Mouse (Mus musculus): Measurements from ENCODE around the gene Armc12.

The Armc12 gene

DNA sequence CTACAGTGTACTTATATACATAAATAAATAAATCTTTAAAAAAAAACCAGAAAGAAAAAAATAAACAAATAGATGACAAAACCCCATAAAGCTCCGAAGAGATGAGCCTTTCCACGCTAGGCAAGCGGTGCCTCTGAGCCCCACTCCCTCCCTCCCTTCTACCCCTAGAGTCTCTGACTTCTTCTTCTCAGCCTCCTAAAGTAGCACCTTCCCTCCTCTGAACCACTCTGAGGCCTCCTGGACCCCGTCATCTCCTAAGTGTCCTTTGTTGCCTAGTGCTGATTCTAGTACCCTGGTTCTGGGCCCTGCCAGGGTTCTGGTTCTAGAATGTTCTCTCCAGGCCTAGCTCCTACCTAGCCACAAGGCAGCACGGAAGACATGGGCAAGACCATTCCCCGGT, at the start of gene Armc12:
TSS of gene Armc12 (plus strand) at position 301 of the 400 bp plus-strand sequence.
- DNase-seq (ENCODE audit: low read depth, low spot score) = no peak

DNA sequence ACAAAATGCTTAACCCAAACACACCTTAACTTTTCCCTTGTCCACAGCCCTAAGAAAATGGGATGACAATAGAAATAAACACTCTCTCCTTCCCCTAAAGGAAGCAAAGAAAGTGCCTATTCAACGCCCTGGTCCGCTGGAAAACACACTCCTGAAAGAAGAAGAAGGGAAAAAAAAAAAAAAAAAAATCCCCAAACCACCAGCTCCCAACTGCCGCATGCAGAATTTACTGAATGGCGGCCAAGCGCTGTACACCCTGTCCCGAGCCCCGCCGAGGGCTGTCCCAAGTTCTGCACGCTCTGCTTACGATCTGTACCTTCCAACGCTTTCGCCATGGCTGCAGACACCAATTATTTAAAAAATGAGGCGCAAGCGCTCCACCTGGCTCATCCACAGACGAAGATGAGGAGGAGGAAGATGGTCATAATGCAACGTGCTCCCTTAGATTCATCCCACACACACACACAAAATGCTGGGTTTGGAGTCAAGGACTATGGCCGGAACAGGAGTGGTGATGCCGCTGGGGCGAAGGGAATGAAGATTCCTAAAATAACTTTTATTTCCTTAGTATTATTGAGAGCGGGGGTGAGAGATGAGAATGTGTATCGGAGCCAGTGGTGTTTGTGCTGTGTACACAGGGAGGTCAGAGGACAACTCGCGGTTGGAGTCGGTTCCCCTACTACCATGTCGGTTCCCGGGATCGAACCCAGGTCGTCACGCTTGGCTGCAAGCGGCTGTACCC, 45.7 kb upstream of the Armc12 start:
- peak; percentile 32 for DNase-seq (ENCODE audit: low read depth, low spot score)

DNA sequence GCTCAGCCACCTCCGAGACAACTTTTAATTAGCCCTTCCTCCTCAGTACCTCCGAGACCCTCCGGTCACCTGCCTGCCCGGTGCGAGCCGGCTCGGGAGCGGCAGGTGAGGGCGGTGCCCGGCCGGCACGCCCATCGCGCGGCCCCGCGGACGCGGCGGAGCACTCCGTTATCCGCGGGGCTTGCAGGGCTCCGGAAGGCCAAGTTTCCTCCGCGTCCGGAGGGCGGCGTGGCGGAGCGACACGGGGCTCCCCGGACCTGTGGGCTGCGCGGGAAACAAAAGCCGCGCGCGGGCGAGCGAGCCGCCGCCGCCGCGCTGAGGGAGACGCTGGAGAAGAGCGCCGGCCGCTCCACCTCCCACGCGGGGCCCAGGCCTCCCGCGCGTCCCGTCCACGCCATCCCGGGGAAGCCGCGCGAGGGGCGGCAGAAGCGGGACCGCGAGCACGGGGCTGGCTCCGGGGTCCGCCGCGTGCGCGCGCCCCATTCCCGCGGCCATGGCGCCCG, 45.1 kb upstream of the Armc12 start:
- no peak for DNase-seq (ENCODE audit: low read depth, low spot score)

DNA sequence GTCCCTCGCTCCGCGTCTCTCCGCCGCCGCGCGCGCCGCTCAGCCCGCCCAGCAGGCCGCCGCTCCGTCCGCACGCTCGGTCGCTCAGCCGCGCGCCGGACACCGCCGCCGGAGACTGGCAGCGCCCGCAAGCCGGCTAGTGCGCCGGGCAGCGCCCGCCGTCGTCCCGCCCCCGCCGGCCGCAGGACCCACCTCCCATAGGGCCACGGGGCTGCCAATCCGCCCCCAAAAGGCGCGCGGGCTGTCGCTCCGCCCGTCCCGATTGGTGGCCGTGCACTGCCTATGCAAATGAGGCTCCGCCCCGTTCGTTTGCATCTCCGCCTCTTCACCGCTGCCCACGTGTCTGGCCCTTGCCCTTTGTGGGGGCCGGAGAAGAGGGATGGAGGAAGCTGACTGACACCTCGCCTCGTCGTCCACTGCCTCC, 44.6 kb upstream of the Armc12 start:
- peak; percentile 96 for DNase-seq (ENCODE audit: low read depth, low spot score)

DNA sequence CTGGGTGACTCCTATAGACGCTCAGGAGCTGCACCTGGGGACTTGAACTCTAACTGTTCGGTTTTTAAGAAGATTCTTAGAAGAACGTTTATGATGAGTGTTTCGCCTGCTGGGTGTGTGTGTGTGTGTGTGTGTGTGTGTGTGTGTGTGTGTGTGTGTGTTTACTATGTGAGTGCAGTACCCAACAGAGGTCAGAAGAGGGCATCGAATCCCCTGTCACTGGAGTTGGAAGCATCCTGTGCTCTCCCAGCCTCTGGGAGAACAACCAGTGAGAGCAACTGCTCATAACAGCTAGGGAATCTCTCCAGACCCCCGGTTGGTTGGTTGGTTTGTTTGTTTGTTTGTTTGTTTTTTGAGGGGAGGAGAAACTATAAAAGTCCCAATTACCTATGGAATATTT, 43.9 kb upstream of the Armc12 start:
- no peak for DNase-seq (ENCODE audit: low read depth, low spot score)

DNA sequence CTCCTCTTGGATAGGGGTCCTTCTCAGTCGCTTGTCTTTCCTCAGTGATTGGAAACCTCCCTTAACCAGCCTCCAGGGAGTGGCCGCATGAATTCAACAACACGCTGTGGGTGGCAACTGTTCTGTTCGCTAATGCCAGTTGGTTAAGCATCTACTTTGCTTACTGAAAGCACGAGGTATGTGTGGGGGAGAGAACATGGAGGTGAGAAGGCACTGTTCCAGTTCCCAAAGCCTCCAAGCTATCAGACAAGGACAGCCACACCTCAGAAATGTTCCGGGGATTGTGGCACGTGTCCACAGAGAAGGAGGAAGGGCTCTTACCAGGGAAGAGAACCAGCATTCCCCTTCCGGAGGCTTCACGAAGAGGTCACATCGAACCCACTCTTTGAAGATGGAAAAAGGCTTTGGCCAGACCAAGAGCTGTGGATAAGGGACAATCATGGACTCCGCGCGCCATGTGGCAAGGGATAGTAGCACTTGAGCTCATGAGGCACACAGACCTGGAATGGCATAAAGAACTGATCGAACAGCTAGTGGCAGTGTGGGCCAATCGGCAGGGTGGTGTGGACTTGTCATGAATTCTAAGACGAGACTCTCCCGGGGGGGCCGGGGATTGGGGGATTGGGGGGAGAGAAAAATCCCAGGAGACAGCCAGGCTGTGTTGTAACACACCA, 42.9 kb upstream of the Armc12 start:
- DNase-seq (ENCODE audit: low read depth, low spot score) = no peak

DNA sequence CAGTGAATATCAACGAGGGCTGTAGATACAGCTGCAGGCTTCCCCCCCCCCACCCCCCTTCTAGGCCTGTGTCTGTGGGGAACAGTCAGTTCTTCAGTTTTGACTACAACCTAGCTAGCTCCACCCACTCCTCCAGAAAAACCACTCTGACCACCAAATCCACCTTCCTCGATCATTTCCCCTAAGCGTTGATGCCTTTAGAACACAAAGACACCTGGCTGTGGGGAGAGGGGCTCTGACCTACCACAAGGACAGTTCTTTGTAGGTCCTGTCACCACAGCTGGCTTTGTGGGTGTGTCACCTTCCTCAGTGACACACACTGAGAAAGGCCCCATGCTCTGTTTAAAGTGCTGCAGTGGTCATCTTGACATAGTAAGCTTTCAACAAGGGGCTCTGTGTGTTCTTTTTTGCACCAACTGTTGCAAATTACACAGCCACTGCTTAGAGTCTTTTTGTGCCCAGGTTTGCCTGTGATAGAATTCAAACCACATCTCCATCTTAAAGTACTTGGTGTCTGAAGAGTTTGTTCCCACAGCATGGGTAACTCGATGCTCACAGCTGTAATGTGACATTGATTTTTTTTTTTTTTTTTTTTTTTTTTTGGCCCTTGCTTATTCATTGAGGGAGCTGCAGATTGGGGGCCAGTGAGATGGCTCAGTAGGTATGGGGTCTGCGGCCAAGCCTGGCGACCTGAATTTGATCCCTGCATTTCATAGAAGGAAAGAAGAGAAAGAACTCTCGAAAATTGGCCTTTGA, 42.2 kb upstream of the Armc12 start:
- no peak for DNase-seq (ENCODE audit: low read depth, low spot score)

DNA sequence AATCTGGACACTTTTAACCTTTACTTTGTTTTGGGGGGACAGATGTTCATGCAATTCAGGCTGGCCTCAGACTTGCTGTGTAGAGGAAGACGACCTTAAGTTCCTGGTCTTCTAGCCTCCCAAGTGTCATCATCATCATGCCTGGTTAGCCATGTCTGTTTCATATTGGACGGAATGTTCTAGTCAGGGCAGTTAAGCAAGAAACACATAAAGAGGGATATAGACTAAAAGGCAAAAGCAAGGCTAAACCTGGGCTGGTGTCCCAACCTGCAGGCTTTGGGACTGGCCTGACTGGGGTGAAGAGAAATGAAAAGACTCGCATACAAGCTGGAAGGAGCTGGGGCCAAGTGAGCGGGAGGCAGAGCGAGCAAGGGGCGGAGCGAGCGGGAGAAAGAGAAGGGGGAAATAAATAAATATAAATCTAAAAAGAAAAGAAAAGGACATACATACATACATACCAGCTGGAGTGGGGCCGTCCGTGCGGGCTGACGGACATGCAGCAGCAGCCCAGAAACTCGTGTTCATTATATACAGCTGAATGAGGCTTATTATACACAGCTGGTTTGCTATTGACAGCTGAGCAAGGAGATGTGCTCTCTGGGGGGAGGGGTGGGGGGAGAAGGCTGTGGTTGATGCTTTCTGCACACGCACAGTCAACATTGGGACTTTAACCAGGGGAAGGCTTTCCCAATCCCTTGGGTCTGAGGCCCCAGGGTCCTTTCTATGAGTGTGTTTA, 39.4 kb upstream of the Armc12 start:
- DNase-seq (ENCODE audit: low read depth, low spot score) = no peak

DNA sequence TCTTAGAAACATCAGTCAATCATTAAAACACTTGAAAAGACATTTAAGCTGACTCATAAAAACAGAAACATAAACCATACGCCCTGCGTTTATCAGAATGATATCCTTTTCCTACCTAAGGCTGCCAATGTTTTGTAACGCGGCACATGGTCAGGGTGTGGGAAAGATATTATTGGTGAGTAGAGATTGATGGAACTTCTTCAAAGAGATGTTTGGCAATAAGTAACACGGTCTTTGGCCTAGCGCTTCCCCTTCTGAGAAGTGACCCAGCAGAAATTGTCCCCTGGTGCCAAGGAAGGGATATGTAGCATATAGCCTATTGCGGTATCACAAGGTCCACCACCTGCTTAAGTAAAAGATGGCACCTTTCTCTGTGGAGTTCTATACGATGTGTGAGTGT, 34.8 kb upstream of the Armc12 start:
- DNase-seq (ENCODE audit: low read depth, low spot score) = no peak

DNA sequence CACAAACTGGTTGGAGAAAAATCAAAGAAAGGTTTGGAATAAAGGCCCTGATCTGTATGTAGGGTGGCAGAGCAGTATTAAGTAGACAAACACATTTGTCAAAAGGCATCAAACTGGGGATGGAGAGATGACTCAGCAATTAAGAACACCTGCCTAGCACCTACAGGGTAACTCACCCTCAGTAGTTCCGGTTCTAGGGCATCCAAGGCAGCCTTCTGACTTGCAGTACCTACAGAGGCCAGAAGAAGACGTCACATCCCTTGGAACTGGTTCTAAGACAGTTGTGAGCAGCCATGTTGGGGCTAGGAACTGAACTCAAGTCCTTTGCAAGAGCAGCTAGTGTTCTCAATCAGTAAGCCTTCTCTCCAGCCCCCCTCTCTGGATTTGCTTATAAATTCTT, 31.4 kb upstream of the Armc12 start:
- DNase-seq (ENCODE audit: low read depth, low spot score) = no peak

DNA sequence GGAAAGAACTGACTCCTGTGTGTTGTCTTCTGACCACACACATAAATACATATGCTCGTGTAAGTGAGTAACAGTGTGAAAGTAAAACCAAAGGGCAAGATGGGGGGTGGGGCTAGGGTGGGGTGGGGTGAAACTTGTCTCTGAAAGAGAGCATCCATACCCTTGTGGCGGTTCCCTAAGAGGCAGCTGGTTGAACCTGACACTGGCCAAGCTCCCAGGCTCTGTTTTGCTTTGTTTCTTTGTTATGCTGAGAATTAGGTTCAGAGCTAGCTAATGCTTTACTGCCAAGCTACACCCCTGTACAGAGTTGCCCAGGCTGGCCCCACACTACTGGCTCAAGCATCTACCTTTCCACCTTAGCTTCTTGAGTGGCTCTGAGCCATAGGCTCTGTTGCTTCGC, 30.1 kb upstream of the Armc12 start:
- DNase-seq (ENCODE audit: low read depth, low spot score) = no peak

DNA sequence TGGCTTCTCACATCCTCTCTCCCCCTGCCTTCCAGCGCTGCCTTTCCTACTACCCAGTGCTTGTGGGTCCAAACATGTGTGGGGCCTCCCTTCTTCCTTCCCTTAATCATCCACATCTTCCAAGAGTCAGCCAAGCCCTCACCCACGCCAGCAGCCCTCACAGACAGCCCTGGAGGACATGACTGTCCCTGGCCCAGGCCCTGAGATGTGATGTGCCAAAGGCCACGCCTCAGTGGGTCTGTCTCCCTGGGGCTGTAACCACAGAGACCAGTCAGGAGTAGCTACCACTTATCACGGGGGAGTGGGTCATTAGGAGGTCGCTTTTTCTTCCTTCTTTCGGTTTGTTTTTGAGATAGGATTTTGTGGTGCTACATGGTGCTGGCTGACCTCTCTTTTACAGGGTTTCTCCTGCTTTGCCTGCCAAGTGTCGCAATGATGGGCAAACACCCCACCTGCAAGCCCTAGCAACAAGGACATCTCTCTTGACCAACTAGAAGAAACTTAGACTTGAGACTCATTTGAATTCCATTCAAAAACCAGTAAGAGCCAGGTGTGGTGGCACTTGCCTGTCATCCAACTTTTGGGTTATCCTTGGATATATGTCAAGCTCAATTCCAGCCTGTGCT, 28.3 kb upstream of the Armc12 start:
- DNase-seq (ENCODE audit: low read depth, low spot score) = peak; percentile 61

DNA sequence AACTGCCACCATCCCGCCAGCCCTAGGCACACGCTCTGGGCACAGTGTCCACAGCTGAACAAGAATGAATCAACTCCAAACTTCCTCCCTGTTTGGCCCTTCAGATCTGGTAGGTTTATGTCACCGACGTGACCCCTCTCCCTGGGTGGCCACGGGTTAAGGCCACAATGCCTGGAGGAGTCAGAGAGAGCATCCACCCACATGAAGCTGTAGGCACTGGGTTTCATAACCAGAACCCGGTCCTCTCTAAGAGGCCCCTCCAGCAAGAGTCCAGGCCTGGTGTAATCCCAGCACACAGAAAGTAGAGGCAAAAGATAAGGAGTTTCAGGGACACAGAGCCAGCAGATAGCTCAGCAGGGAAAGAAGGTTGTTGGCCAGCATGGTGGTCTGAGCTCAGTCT, 26.4 kb upstream of the Armc12 start:
- no peak for DNase-seq (ENCODE audit: low read depth, low spot score)

DNA sequence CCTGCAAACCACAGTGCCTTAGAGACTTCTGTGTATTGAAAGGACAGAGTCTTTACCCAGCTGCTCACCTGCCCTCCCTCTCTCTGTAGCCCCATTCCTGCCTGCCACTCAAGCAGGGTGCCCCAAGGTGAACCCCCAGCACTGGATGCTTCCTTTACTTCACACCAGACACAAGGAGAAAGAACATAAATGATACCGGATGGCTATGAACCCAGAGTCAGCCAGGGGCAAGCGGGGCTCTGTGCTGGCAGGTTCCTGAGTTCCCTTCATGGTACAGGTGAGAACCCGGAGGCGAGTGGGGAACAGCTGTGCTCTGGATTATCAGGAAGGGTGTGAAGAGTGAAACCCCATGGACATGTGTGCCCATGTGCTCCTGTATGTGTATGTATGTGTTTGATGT, 25.0 kb upstream of the Armc12 start:
- DNase-seq (ENCODE audit: low read depth, low spot score) = no peak

DNA sequence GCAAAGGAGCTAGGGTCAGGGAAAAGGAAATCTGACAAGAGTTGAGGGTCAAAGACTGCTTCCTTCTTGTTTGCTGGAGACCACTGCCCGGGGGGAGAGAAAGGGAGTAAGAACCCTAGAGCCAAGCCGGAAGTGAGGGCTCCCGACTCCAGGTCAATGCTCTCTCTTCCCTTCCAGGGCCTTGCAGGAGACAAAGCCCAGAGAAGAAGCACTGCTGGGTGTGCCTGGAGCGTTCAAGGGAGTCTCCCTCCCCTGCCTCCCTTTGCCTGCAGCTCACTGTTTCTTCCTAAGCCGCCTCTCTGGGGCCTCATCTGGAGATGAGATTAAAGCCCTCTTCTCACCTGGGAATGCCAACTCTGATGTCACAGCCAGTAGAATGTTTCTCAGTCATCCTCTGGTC, 23.7 kb upstream of the Armc12 start:
- DNase-seq (ENCODE audit: low read depth, low spot score) = no peak

DNA sequence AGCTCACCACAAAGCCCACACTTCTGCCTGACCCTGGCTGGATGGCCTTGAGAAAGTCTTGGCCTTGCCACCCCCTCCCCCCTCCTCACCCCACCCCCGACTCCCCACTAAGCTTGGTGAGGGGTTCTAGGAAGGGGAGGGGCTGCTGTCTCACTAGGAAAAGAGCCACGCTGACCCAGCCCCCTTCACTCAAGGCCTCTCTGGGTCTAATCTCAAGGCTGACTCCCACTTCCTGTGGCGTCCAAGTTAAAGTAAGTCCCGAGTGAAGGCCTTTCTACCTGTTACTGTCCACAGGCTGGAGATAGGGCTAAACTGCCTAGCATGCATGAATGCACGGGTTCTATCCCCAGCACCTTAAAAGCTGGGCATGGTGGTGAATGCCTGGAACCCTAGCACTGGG, 23.1 kb upstream of the Armc12 start:
- no peak for DNase-seq (ENCODE audit: low read depth, low spot score)

DNA sequence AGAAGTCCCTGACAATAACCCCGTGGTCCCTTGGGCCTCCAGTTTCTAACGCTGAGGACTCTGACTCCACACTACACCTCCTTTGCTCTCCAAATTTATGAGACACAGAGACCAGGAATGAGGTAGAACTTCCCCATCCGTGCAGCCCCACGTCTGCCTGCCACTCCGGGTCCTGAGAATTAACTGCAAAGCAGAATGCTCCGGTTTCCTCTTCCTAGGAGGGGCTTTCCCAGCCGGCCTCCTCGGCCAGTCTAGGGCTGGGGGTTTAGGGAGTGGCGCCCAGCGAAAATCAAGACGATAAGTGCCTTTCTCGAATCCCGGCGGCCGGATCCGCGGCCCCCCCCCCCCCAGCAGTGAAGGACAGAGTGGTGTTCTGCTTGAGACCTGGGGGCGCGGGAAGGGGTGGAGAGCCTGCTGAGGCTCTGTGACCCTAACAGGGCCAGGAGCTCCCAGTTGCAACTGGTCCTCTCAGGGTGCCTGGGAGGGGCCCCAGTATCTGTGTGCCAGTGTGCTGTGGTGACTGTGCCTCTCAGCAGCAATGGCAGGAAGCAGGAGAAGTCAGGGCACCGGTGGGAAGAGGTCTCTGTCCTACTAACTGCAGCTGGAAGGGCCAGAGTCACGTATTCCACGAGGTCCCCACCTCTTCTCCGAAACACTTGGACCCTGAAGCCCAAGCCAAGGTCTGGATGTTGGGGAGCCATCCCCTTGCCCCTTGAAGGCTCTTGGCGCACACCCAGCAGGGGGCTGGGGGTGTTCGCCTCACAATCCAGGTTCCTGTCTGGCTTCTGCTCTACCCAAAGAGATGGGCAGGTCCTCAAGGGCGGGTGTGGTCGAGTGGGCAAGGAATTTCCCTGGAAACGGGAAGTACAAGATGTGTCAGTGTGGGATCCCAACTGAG, 19.9 kb upstream of the Armc12 start:
- DNase-seq (ENCODE audit: low read depth, low spot score) = no peak

DNA sequence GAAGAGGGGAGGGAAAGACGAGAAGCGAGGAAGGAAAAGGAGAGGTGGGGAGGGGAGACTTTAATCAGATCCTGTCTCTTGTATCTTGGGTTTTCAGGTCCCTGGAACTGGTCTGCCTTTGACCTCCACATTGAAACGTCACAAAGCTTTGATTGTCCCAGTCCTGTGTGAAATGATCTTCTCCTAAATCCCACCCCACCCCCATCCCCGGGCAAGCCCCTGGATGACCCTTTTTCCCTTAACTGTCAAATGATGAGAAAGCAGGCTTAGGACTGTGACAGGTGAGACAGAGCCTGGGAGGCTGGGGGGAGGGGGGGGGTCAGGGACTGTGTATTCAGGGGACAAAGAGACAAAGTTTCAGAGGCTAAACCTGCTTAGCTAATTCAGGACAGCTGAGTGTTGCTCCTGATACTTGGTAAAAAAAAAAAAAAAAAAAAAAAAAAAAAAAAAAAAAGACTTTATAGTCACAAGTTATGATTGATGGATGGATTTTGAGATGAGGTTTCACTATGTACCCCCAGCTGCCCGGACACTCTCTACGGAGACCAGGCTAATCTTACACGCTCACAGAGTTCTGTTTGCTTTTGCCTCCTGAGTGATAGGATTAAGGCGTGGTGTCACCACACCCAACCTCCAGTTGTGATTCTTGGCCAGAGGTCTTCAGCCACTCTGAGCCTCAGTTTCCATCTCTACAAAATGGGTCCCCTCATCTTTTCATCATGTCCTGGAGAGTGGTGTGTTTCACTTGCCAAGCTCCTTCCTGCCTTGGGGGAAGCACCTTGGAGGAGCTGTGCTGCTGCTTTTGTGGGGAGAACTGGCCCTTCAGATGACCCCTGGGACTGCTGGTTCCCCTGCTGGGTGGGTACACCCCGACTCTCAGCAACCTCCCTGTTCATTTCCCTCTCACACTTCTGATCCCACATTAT, 18.7 kb upstream of the Armc12 start:
- no peak for DNase-seq (ENCODE audit: low read depth, low spot score)

DNA sequence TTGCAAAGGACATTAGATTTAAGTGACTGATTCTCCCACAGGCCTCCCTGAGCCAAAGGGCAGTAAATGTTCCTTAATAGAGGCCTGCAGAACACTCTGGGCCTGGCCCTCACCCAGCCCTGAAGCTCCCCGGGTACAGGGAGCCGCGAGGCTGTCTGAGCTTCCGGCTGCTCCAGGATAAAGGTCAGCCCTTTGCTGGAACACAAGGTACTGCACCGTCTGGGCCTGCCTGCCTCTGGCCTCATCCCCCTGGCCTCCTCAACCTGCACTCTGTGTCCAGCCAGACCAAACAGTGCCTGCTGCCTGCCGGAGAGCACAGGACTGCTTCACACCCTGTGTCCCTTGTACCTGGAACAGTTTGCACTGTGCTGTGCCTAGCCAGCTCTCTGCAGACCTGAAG, 17.9 kb upstream of the Armc12 start:
- DNase-seq (ENCODE audit: low read depth, low spot score) = peak; percentile 93

Measured in skeletal muscle tissue, adult 2 months (tissue).